Mouse (Mus musculus) layer of hippocampus, adult 2 months (tissue): ENCODE measurements around the gene Nudt22. TPM values are rescaled to one million over a fixed set of nuclear protein-coding genes. Genes with fewer than 3 reads are reported as not detected.

Source experiments
- DNase-seq, 2 experiments: peaks; one replicate each; pipeline ENCODE4 v3.0.0; 2022; ENCODE audit warnings: low spot score in 2 of 2
- H3K27ac ChIP-seq: fragments of 200-600 bp; 2 replicates; pipeline ENCODE4 v1.8.1; 2022
- H3K4me3 ChIP-seq: fragments of 200-600 bp; 2 replicates; pipeline ENCODE4 v1.8.1; 2022; ENCODE audit warnings: mild to moderate bottlenecking
- CTCF ChIP-seq: fragments of 200-600 bp; conservative IDR thresholded peaks from 2 replicates; pipeline ENCODE4 v1.8.1; 2022; ENCODE audit warnings: antibody characterized with exemption, mild to moderate bottlenecking, moderate library complexity
- total RNA-seq, 2 experiments: library from RNA; stranded (reverse); gene quantifications; 2 replicates each; pipeline ENCODE4 v1.2.3; 2021

Gene Nudt22
- total RNA-seq, 2 experiments from 2014 or later: 13.2 to 15.5 TPM

GRCm38 (mm10) chr19:7017541-7018457, 21.9 kb upstream of the Nudt22 start:
- no peak for TF ChIP-seq CTCF
- 0 out of 2 replicates have a peak overlapping the region, but pooled peaks have one; percentile 18 for H3K27ac ChIP-seq
- no peak overlapping the region for H3K4me3 ChIP-seq
- DNase-seq: no peak

GRCm38 (mm10) chr19:7014481-7015135, 18.7 kb upstream of the Nudt22 start:
- Histone ChIP-seq H3K4me3 (no peak overlapping the region), H3K27ac (no peak overlapping the region)
- no peak for TF ChIP-seq CTCF
- no peak for DNase-seq

GRCm38 (mm10) chr19:7013984-7014383, 18.1 kb upstream of the Nudt22 start:
- Histone ChIP-seq H3K4me3 (no peak overlapping the region), H3K27ac (no peak overlapping the region)
- TF ChIP-seq CTCF: no peak
- DNase-seq: no peak

- H3K4me3 ChIP-seq: no peak overlapping the region
- no peak for TF ChIP-seq CTCF
- no peak overlapping the region for H3K27ac ChIP-seq
- DNase-seq: no peak
Measured at GRCm38 (mm10) chr19:7012426-7012825, 16.5 kb upstream of the Nudt22 start.

GRCm38 (mm10) chr19:7006892-7007593, 11.1 kb upstream of the Nudt22 start:
- no peak for TF ChIP-seq CTCF
- Histone ChIP-seq H3K4me3 (no peak overlapping the region), H3K27ac (no peak overlapping the region)
- DNase-seq: no peak

- TF ChIP-seq CTCF: no peak
- no peak for DNase-seq
- H3K27ac ChIP-seq: no peak overlapping the region
- H3K4me3 ChIP-seq: no peak overlapping the region
Measured at GRCm38 (mm10) chr19:6999360-7000063, 3.6 kb upstream of the Nudt22 start.

GRCm38 (mm10) chr19:6997721-6998290, 1.9 kb upstream of the Nudt22 start:
- no peak overlapping the region for H3K4me3 ChIP-seq
- no peak for DNase-seq
- TF ChIP-seq CTCF: no peak
- H3K27ac ChIP-seq: no peak overlapping the region

GRCm38 (mm10) chr19:6995255-6995991, 494 bp downstream of the Nudt22 start:
- TF ChIP-seq CTCF: no peak
- peak overlapping the region; percentile 87 for H3K27ac ChIP-seq
- DNase-seq: no peak

GRCm38 (mm10) chr19:6994489-6994888, 1.4 kb downstream of the Nudt22 start:
- H3K4me3 ChIP-seq: no peak overlapping the region
- no peak overlapping the region for H3K27ac ChIP-seq

More at GRCm38 (mm10) chr19:6995255-6995991, 494 bp downstream of the Nudt22 start:
- peak overlapping the region; percentile 80 for H3K4me3 ChIP-seq

GRCm38 (mm10) chr19:6994002-6994401, 1.9 kb downstream of the Nudt22 start:
- no peak for DNase-seq
- TF ChIP-seq CTCF: no peak
- Histone ChIP-seq H3K27ac (no peak overlapping the region), H3K4me3 (no peak overlapping the region)

More at GRCm38 (mm10) chr19:6994489-6994888, 1.4 kb downstream of the Nudt22 start:
- TF ChIP-seq CTCF: no peak
- DNase-seq: no peak

GRCm38 (mm10) chr19:6993011-6993770, 2.7 kb downstream of the Nudt22 start:
- no peak for TF ChIP-seq CTCF
- no peak for DNase-seq
- peak overlapping the region; percentile 78 for H3K4me3 ChIP-seq
- H3K27ac ChIP-seq: peak overlapping the region; percentile 65
